In genomic region chr4:150364786-150365185, GRCm38 (mm10) we compare ENCODE assay signal across 23 mouse cellular contexts.
"Had no signal": no experiment of that assay in that cellular context is flagged by ENCODE, and none has a peak within 500 bp of the region (broad histone marks: within the 10 kb centered on the region; RNA-seq: fewer than 3 reads in every experiment).

No protein-coding gene starts in this region.

- H3K9ac ChIP-seq: heart, embryonic 12.5 days; heart, embryonic 15.5 days; hindbrain, embryonic 13.5 days; hindbrain, embryonic 15.5 days; liver, embryonic 13.5 days; liver, embryonic 15.5 days had no signal

- H3K4me3 ChIP-seq: heart, embryonic 10.5 days; heart, embryonic 12.5 days; heart, embryonic 15.5 days; hindbrain, embryonic 13.5 days; hindbrain, embryonic 15.5 days; liver, embryonic 13.5 days; liver, embryonic 15.5 days had no signal

- H3K4me2 ChIP-seq: heart, embryonic 12.5 days; heart, embryonic 15.5 days; hindbrain, embryonic 13.5 days; hindbrain, embryonic 15.5 days; liver, embryonic 11.5 days; liver, embryonic 13.5 days; liver, embryonic 15.5 days had no signal

- H3K27ac ChIP-seq: heart, embryonic 10.5 days; heart, embryonic 15.5 days; hindbrain, embryonic 13.5 days; hindbrain, embryonic 15.5 days; hindbrain, postnatal 0 days; liver, embryonic 13.5 days; liver, embryonic 15.5 days had no signal

- H3K9me3 ChIP-seq: heart, embryonic 10.5 days; heart, embryonic 12.5 days; heart, embryonic 15.5 days; hindbrain, embryonic 13.5 days; hindbrain, embryonic 15.5 days; liver, embryonic 13.5 days; liver, embryonic 15.5 days had no signal

- DNase-seq: gastrocnemius, postnatal 14 days; gastrocnemius, postnatal 36 days; heart, postnatal 14 days; heart, postnatal 36 days; kidney, adult 11 months; kidney, adult 2 months; kidney, adult 9 months; kidney, postnatal 14 days; layer of hippocampus, adult 9-11 months; layer of hippocampus, postnatal 36 days; left cerebral cortex, postnatal 4 days; liver; liver, embryonic 13.5 days; lung, adult 18-20 months had no signal

- ATAC-seq: hindbrain, postnatal 0 days; intestine, embryonic 16.5 days had no signal

- H3K36me3 ChIP-seq: heart, embryonic 12.5 days; heart, embryonic 15.5 days; hindbrain, embryonic 13.5 days; hindbrain, embryonic 15.5 days; liver, embryonic 13.5 days; liver, embryonic 15.5 days had no signal

- H3K27me3 ChIP-seq: heart, embryonic 12.5 days; heart, embryonic 15.5 days; hindbrain, embryonic 13.5 days; hindbrain, embryonic 15.5 days; liver, embryonic 13.5 days; liver, embryonic 15.5 days had no signal
